Mouse (Mus musculus) adrenal gland, postnatal 10 days (tissue): Measurements from ENCODE around the gene Vmn1r100. TPM values are rescaled to one million over a fixed set of nuclear protein-coding genes. Genes with fewer than 3 reads are reported as not detected.
"Not testable (repeated sequence)": the region's sequence is repeated elsewhere in the genome, so short reads cannot be mapped to it uniquely, and the experiment has no call there.

Experiments
- DNase-seq: peaks from one replicate; pipeline ENCODE4 v3.0.0; 2021; ENCODE audit warnings: mixed read lengths
- long read RNA-seq, 2 experiments: library from polyadenylated mRNA; stranded (forward); transcript quantifications; one replicate each; pipeline ENCODE4 v2.0.0; 2021
- total RNA-seq, 2 experiments: library from RNA; stranded (reverse); gene quantifications; 2 replicates each; pipeline ENCODE4 v1.2.3; 2021

The Vmn1r100 gene
- not detected for total RNA-seq
- long read RNA-seq, experiment 1 = 0 reads
- long read RNA-seq, experiment 2 = 0 reads

DNA sequence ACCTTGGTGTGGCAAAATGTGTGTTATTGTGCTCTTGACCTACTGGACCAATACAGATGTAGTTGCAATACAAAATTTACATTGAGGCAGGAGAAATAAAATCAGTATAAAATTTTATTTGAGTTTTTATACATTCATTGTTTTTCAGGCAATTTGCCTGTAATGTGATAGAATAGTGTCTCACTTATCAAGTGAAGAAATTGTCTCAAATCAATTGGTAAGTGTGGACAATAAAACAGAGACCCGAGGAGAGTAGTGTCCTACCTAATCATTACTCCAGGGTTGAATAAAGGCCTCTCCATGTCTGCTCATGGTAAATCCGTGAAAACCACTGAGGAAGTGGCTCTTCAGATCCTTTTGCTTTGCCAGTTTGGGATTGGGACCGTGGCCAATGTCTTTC lies at the start of gene Vmn1r100:
Gene Vmn1r100, plus strand, starts transcription at position 301 of the 400 bp plus-strand sequence.
- not testable (repeated sequence) for DNase-seq

DNA sequence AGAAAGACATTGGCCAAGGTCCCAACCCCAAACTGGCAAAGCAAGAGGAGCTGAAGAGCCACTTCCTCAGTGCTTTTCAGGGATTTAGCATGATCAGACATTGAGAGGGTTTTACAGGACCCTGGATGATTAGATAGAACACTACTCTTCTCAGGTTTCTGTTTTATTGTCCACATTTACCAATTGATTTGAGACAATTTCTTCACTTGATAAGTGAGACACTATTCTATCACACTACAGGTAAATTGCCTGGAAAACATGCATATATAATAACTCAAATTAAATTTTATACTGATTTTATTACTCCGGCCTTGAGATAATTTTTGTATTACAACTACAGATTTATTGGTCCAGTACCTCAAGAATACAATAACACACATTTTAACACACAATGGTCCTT lies 42.4 kb upstream of the Vmn1r100 start, which contains the start of gene Gm5728:
Gene Gm5728, minus strand, starts transcription at position 101 of the 400 bp plus-strand sequence.
- not testable (repeated sequence) for DNase-seq

DNA sequence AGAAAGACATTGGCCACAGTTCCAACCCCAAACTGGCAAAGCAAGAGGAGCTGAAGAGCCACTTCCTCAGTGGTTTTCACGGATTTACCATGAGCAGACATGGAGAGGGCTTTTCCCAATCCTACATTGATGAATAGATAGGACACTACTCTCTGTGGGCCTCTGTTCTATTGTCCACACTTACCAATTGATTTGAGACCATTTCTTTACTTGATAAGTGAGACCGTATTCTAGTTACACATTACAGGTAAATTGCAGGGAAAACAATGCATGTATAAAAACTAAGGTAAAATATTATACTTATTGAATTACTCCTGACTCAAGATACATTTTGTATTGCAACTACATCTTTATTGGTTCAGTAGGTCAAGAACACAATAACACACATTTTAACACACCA lies 24.8 kb downstream of the Vmn1r100 start, which contains the start of gene Vmn1r101:
Gene Vmn1r101, minus strand, starts transcription at position 101 of the 400 bp plus-strand sequence.
- not testable (repeated sequence) for DNase-seq

Other genes starting within 250 kb of the Vmn1r100 start
- not detected for gene Vmn1r94, start 249.6 kb upstream of the Vmn1r100 start, total RNA-seq
- not detected for gene Vmn1r95, start 224.2 kb upstream of the Vmn1r100 start, total RNA-seq
- gene Gm6164, start 212.3 kb upstream of the Vmn1r100 start, total RNA-seq = not detected
- gene Gm4498, start 184.1 kb upstream of the Vmn1r100 start, total RNA-seq = not detected
- not detected for gene Gm5890, start 155.1 kb upstream of the Vmn1r100 start, total RNA-seq
- gene Gm4133, start 83.9 kb upstream of the Vmn1r100 start, total RNA-seq = not detected
- gene Gm5728, start 42.5 kb upstream of the Vmn1r100 start, total RNA-seq = not detected
- not detected for gene Vmn1r101, start 24.7 kb downstream of the Vmn1r100 start, total RNA-seq
- not detected for gene Gm10670, start 57.0 kb downstream of the Vmn1r100 start, total RNA-seq
- gene Vmn1r103, start 92.6 kb downstream of the Vmn1r100 start, total RNA-seq = not detected
- gene Vmn1r104, start 115.9 kb downstream of the Vmn1r100 start, total RNA-seq = not detected
- gene Gm5726, start 127.8 kb downstream of the Vmn1r100 start, total RNA-seq = not detected
- gene Gm4141, start 158.3 kb downstream of the Vmn1r100 start, total RNA-seq = not detected
- not detected for gene Gm4513, start 181.1 kb downstream of the Vmn1r100 start, total RNA-seq